Mouse (Mus musculus) lung, adult 18-20 months (tissue): ENCODE measurements around the gene Coq8b.

ENCODE experiments used
- DNase-seq, 2 experiments: peaks; one replicate each; pipeline ENCODE4 v3.0.0; 2022; ENCODE audit warnings: mixed read lengths in 2 of 2

The Coq8b gene

DNA sequence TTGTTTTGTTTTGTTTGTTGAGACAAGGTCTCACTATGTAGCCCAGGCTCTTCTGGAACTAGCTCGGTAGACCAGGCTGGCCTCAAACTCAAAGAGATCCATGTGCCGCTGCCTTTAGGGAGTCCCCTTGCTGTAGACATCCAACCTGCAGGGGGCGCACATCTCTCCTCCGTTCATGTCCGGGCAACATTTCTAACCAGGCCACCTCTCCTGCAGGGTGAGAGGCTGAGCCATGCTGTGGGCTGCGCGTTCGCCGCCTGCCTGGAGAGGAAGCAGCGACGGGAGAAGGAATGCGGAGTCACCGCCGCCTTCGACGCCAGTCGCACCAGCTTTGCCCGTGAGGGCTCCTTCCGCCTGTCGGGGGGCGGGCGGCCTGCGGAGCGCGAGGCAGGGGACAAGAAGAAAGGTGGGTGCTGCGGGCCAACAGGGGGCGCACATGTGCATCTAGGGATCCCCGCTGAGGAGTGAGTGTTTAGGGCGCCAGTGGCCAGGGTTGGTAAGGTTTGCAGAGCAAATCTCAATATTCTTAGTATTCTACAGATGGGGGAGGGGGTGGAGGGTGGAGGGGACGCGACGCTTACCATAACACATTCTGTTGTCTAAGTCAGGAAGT is 41.0 kb downstream of the Coq8b start:
- peak; percentile 17 to 43 for DNase-seq

DNA sequence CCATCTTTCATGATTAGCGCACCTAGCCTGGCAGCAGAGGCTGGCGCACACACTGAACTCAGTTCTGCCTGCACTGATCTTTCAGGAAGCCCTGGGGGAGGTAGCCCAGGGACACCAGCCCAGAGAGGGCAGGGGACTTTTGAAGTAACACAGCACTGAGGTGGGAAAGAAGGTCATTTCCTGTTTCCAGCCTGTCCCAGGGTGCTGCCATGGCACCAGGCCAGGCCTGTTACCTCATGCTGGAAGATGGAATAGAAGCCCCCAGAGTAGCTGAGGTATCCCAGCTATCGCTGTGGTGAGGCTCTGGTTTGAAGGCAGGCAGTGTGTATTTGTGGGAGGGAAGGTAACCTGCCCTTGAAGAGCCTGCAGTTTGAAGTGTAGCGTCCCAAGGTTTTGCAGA is 42.1 kb downstream of the Coq8b start:
- DNase-seq = no peak

DNA sequence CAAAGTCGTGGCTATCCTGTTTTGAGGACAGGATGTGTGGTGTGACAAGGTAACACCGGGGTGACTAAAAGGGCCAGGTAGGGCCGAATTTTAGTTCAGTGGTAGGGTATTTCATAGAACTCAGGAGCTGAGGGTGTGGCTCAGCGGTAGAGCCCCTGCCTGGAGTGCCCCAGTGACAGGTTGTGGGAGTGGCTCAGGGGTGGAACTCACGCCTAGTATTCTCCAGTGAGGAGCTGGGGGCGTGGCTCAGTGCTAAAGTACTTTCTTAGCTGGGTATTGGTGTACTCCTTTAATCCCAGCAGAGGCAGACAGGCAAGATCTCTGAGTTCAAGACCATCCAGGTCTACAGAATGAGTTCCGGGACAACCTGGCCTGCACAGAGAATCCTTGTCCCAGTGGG is 43.2 kb downstream of the Coq8b start:
- no peak for DNase-seq

- DNase-seq = no peak
Measured at GRCm38 (mm10) chr7:27277191-27277590, 44.4 kb downstream of the Coq8b start.

DNA sequence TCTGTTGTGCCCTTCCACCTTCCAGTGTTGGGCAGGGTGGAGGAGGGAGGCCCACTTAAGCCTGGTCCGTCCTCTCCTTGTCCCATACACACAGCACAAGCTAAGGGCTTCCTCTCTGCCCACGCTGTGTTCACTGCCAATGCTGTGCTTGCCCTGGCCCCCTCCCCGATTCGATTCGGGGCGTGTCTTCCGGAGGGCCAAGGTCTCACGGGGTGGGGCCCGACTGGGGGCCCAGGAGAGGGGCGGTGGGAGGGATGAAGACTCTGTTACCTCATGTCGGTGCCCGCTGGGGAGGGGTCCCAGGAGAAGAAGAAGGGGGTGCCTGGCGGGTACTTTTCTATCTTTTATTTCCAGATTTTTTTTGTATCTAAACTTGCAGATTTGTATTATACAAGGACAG is 48.9 kb downstream of the Coq8b start:
- DNase-seq = no peak

DNA sequence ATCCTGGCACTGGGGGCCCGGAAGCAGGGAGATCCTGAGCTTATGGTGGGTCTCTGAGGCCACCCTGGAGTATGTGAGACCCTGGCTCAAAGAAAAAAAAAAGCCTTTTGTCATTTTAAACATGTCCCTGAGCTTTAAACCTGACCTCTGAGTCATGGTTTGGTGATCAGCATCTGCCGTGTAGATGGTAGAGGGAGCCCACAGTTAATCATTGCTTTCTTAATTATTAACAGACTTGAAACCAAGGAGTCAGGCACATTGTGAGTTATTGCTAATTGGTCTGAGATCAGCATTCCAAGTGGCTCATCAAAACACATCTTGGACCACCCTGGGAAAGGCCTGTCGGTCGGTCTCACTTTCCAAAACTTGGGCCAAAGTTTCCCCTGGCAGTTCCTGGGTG is 49.4 kb downstream of the Coq8b start:
- DNase-seq = no peak

GRCm38 (mm10) chr7:27284865-27285697 is 52.3 kb downstream of the Coq8b start:
- DNase-seq = peak; percentile 32 to 39

- peak; percentile 61 to 69 for DNase-seq
Measured at GRCm38 (mm10) chr7:27285698-27286066, 52.9 kb downstream of the Coq8b start.

DNA sequence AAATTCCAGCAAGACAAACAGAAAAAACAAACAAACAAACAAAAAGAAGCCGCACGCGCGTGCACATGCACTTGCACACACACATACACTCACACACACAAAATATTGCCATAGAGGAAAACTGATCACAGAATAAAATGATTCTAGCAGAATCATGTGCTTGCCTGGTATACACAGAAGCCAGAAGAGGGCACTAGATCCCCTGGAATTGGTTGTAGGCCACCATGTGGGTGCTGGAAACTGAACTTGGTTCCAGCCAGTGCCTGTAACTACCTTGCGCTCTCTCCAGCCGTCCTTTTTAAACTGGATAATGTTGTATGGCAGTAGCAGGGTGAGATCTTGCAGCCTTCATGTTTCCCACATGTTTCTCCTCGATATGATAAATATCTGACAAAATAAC is 55.9 kb downstream of the Coq8b start:
- DNase-seq = no peak

DNA sequence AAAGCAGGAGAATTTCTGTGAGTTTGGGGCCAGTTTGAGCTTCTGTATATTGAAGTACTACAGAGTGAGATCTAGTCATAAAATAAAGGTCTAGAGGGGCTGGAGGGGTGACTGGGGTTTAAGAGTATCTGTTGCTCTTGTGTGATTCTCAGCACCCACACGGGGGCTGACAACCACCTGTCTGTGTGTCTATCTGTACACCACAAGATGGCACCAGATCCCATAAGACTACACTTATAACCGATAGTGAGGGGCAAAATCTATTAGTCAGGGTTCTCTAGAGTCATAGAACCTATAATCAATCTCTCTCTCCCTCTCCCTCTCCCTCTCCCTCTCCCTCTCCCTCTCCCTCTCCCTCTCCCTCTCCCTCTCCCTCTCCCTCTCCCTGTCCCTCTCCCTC is 57.7 kb downstream of the Coq8b start:
- DNase-seq = no peak

- peak; percentile 77 to 84 for DNase-seq
Measured at GRCm38 (mm10) chr7:27291795-27292466, 59.1 kb downstream of the Coq8b start.

- DNase-seq = peak; percentile 57 to 58
Measured at GRCm38 (mm10) chr7:27295956-27296355, 63.1 kb downstream of the Coq8b start.

DNA sequence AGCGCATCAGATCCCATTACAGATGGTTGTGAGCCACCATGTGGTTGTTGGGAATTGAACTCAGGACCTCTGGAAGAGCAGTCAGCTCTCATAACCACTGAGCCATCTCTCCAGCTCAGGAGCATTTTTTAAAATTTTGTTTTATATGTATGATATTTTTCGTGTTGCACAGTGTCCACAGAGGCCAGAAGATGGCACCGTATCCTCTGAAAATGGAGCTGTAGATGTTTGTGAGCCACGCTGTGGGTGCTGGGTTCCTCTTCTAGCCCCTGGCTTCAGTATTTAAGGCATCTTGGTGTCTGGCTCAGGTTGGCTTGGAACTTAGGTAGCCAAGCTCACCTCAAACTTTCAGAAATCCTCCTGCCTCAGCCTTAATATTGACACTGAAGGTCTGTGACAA is 63.7 kb downstream of the Coq8b start:
- no peak for DNase-seq

GRCm38 (mm10) chr7:27298033-27298610 is 65.3 kb downstream of the Coq8b start:
- DNase-seq = no peak

DNA sequence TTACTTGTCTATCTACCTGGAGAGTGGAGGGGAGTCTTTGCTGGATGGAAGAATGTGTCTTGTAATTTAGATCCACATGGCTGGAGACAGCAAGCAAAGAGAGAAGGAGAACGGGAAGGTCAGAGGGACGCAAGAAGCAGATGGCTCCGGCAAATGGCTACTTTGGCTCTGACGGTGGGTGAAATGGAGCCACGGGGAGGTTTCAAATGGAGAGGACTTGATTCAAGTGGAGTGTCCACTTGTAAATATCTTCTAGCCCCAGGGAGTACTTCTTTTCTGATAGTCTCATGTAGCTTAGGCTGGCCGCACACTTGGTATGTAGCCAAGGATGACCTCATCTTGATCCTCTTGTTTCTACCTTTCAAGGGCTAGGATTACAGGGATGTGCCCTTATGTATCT is 66.0 kb downstream of the Coq8b start:
- no peak for DNase-seq

DNA sequence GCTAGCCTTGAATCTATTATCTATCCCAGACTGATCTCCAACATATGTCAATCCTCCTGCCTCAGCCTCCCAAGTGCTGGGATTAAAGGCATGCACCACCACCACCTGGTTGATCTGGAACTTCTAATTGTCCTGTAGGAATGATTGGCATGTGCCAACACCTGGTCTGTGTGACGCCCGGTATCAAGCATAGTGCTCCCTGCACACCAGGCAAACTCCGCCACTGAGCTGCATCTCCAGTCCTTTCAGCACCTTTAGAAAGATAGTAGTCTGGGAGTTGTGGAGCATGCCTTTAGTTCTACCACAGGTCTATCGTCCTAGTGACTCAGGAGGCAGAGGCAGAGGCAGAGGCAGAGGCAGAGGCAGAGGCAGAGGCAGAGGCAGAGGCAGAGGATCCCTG is 67.5 kb downstream of the Coq8b start:
- no peak for DNase-seq

GRCm38 (mm10) chr7:27300801-27301200 is 68.0 kb downstream of the Coq8b start:
- DNase-seq = no peak

- DNase-seq = peak; percentile 69 to 71
Measured at GRCm38 (mm10) chr7:27302172-27302571, 69.3 kb downstream of the Coq8b start.

GRCm38 (mm10) chr7:27305091-27305730 is 72.4 kb downstream of the Coq8b start:
- DNase-seq = no peak

DNA sequence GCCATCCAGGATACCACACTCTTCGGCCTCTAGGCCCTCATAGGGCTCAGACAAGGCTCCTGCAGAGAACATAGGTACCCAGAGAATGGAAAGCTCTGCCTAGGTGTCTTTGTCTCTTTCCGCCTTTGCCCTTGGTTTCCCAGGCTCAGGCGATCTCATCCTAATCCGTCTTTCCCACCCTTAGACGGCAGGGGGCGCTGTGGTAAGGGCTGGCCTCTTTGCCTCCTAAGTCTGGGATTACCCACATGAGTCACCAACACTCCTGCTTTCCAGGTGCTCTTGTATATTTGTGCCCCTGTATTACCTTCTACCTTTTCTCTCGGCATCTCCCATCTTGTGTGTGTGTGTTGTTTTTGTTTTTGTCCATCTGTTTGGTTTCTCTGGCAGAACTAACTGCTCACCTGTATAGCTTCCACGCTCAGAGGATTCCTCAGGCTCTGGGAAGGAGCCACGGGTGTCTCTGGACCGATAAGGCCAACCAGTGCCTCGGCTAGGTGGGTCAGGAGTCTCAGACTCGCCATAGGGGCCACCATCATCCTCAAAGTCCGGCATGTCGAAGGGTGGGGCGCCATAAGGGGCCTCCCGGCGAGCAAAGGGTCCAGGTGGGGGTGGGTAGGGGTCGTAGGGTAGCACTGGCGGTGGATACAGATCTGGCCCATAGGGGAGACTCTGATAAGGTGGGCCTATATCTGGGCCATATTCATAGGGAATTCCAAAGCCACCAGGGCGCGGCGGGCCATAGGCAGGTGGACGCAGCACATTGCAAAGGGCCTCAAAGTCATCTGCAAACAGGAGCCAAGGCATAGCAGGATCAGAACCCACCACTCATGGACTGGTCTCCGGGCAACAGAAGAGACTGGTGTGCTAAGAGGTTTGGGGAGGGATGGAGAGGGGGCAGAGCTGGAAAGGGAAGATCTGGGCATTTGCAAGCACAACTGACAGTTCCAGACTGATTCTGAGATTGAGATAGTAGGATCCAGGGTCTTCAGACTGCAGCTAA is 73.6 kb downstream of the Coq8b start:
- no peak for DNase-seq

DNA sequence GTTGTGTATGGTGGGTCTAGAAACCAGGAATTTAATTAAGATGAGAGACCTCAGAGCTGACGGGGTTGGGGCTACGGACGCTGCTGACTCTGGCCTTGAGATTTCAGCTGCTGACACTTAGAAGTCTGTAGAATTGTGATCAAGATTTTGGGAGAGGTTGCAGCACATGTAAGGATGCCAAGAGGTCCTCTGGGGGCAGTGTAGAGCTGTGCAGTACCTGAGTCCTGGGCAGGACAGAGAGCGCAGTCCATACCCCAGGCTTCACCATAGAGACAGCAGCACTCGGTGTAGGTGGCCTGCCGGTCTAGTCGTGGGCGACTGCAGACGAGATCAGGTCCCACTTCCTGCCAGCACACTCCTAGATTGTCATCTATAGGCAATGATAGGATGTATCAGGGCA is 74.7 kb downstream of the Coq8b start:
- DNase-seq = no peak
